Mouse (Mus musculus) midbrain, embryonic 16.5 days (tissue): ENCODE results near the gene Slc15a4. TPM values are rescaled to one million over a fixed set of nuclear protein-coding genes. Genes with fewer than 3 reads are reported as not detected.

Experiments used
- polyA plus RNA-seq: library from polyadenylated mRNA; unstranded; fragments of >200 nt; fragmentation: Nextera tagmentation; extraction: Ambion mirVana; gene quantifications from 2 replicates; pipeline ENCODE4 v1.2.1, GENCODE M21; 2015

Slc15a4 gene
- polyA plus RNA-seq, 1 experiment from 2014 or later: 26.3 TPM

Other genes with a start within 250 kb of the Slc15a4 start
- gene Glt1d1, start 635 bp downstream of the Slc15a4 start, polyA plus RNA-seq: 1.7 TPM in 2 replicates